Mouse (Mus musculus) stomach, postnatal 0 days (tissue): ENCODE measurements around the gene Stil. TPM values are rescaled to one million over a fixed set of nuclear protein-coding genes. Genes with fewer than 3 reads are reported as not detected.
A peak's percentile ranks its signal among the peaks of the same experiment; 100 is the strongest.

Experiments used
- ATAC-seq: fragments of 200-750 bp; cut with Nextera tagmentation; 2 replicates; pipeline ENCODE4 v1.8.0; 2017; ENCODE audit not compliant: low FRiP score, low TSS enrichment
- DNase-seq: peaks from one replicate; pipeline ENCODE4 v3.0.0-alpha.2; 2016; ENCODE audit warnings: low spot score
- H3K27ac ChIP-seq: fragments of 300-500 bp; sonication (generic); replicated peaks from 2 replicates; pipeline ENCODE4 v1.5.1; 2014; ENCODE audit warnings: mild to moderate bottlenecking, control low read depth
- H3K27me3 ChIP-seq: fragments of 300-500 bp; sonication (generic); 2 replicates; pipeline ENCODE4 v1.6.1; 2014; ENCODE audit warnings: low read length; ENCODE audit not compliant: control insufficient read depth, insufficient read depth
- H3K36me3 ChIP-seq: fragments of 300-500 bp; sonication (generic); 2 replicates; pipeline ENCODE4 v1.6.1; 2014; ENCODE audit warnings: low read length, mixed read lengths; ENCODE audit not compliant: control insufficient read depth, insufficient read depth
- H3K4me1 ChIP-seq: fragments of 300-500 bp; sonication (generic); replicated peaks from 2 replicates; pipeline ENCODE4 v1.6.1; 2014; ENCODE audit warnings: antibody characterized with exemption; ENCODE audit not compliant: control insufficient read depth, insufficient read depth
- H3K4me2 ChIP-seq: fragments of 300-500 bp; sonication (generic); replicated peaks from 2 replicates; pipeline ENCODE4 v1.6.1; 2014; ENCODE audit warnings: low read depth, mild to moderate bottlenecking, control low read depth, moderate library complexity
- H3K4me3 ChIP-seq: fragments of 300-500 bp; sonication (generic); 2 replicates; pipeline ENCODE4 v1.5.1; 2014; ENCODE audit warnings: low read depth, low read length, control low read depth
- H3K9ac ChIP-seq: fragments of 300-500 bp; sonication (generic); 2 replicates; pipeline ENCODE4 v1.6.1; 2014; ENCODE audit warnings: mild to moderate bottlenecking, low read length, control low read depth, mixed read lengths
- H3K9me3 ChIP-seq: fragments of 300-500 bp; sonication (generic); 2 replicates; pipeline ENCODE4 v1.6.1; 2016; ENCODE audit warnings: low read length; ENCODE audit not compliant: control insufficient read depth
- CTCF ChIP-seq: IDR thresholded peaks from 2 replicates; pipeline ENCODE4 v1.5.1; 2016; ENCODE audit warnings: antibody characterized with exemption, low read depth, mild to moderate bottlenecking, moderate library complexity
- EP300 ChIP-seq: optimal IDR thresholded peaks from 2 replicates; pipeline ENCODE3; 2016; ENCODE audit warnings: antibody characterized with exemption
- WGBS: fragments of 180-500 bp; shearing (Covaris S2); extraction: QIAGEN DNeasy Blood & Tissue Kit; methylation state at CpG from one replicate; pipeline ENCODE4 v1.1.7; 2014; 5-methylcytosine and 5-hydroxymethylcytosine counted together
- polyA plus RNA-seq: library from polyadenylated mRNA; unstranded; fragments of >200 nt; fragmentation: Nextera tagmentation; extraction: Ambion mirVana; gene quantifications from 2 replicates; pipeline ENCODE4 v1.2.1, GENCODE M21; 2015

The Stil gene
- polyA plus RNA-seq, 1 experiment from 2014 or later, result 1.7 TPM

- Histone ChIP-seq H3K9ac (peak overlapping the region; percentile 52), H3K4me2 (peak overlapping the region; percentile 15), H3K27ac (peak overlapping the region; percentile 65), H3K4me1 (0 out of 2 replicates have a peak, but pooled peaks cover 3% of the 10 kb centered on the region), H3K36me3 (no peaks in the 10 kb centered on the region), H3K4me3 (peak overlapping the region; percentile 43), H3K27me3 (peaks cover 21% of the 10 kb centered on the region), H3K9me3 (no peaks in the 10 kb centered on the region)
- no peak for TF ChIP-seq EP300
- no peak for TF ChIP-seq CTCF
- 3% methylated on average over 33 of the region's 33 CpGs for WGBS
- DNase-seq, result no peak
- no peak for ATAC-seq
These were observed 57.8 kb downstream of the Stil start for GRCm38 (mm10) chr4:115057674-115058316.

- 4% methylated on average over 20 of the region's 20 CpGs for WGBS
- DNase-seq, result peak; percentile 33
- peaks cover 25% of the 10 kb centered on the region for H3K27me3 ChIP-seq
- peaks cover 3% of the 10 kb centered on the region; the same call in 1 of the 2 replicates for H3K4me1 ChIP-seq
- TF ChIP-seq CTCF (no peak), EP300 (no peak)
- no peak overlapping the region for H3K9ac ChIP-seq
- H3K36me3 ChIP-seq, result no peaks in the 10 kb centered on the region
- no peak overlapping the region; the same call in 1 of the 2 replicates for H3K27ac ChIP-seq
- peak overlapping the region; percentile 43 for H3K4me3 ChIP-seq
- no peaks in the 10 kb centered on the region for H3K9me3 ChIP-seq
- no peak for ATAC-seq
- H3K4me2 ChIP-seq, result peak overlapping the region; percentile 14
These were observed 58.4 kb downstream of the Stil start for GRCm38 (mm10) chr4:115058317-115058761.

GRCm38 (mm10) chr4:115058871-115059590, 59.1 kb downstream of the Stil start:
- Histone ChIP-seq H3K9me3 (no peaks in the 10 kb centered on the region), H3K4me3 (peak overlapping the region; percentile 10; the same call in 1 of the 2 replicates), H3K27ac (peak overlapping the region; percentile 30; the same call in 1 of the 2 replicates), H3K36me3 (no peaks in the 10 kb centered on the region), H3K27me3 (peaks cover 29% of the 10 kb centered on the region), H3K4me2 (no peak overlapping the region; the same call in 1 of the 2 replicates), H3K4me1 (peaks cover 3% of the 10 kb centered on the region; the same call in 1 of the 2 replicates), H3K9ac (no peak overlapping the region)
- TF ChIP-seq CTCF, result no peak
- no peak for TF ChIP-seq EP300
- WGBS, result 9% methylated on average over 23 of the region's 23 CpGs
- ATAC-seq (no peak), DNase-seq (no peak)

- Histone ChIP-seq H3K9ac (no peak overlapping the region), H3K4me2 (no peak overlapping the region), H3K4me1 (peaks cover 3% of the 10 kb centered on the region; the same call in 1 of the 2 replicates), H3K4me3 (no peak overlapping the region), H3K27ac (no peak overlapping the region), H3K27me3 (peaks cover 29% of the 10 kb centered on the region), H3K9me3 (no peaks in the 10 kb centered on the region), H3K36me3 (no peaks in the 10 kb centered on the region)
- ATAC-seq (no peak), DNase-seq (no peak)
- WGBS, result 29% methylated on average over 12 of the region's 12 CpGs
- TF ChIP-seq CTCF (no peak), EP300 (no peak)
These were observed 59.9 kb downstream of the Stil start for GRCm38 (mm10) chr4:115059871-115060270.

GRCm38 (mm10) chr4:115060753-115061152, 60.8 kb downstream of the Stil start:
- Histone ChIP-seq H3K4me3 (no peak overlapping the region), H3K9me3 (no peaks in the 10 kb centered on the region), H3K9ac (no peak overlapping the region), H3K4me2 (no peak overlapping the region), H3K36me3 (no peaks in the 10 kb centered on the region), H3K27me3 (peaks cover 27% of the 10 kb centered on the region), H3K4me1 (peaks cover 3% of the 10 kb centered on the region; the same call in 1 of the 2 replicates), H3K27ac (no peak overlapping the region)
- ATAC-seq, result no peak
- no peak for DNase-seq
- WGBS, result 23% methylated on average over 3 of the region's 3 CpGs
- TF ChIP-seq EP300, result no peak
- no peak for TF ChIP-seq CTCF

GRCm38 (mm10) chr4:115062540-115062874, 62.5 kb downstream of the Stil start:
- peak overlapping the region; percentile 83 for H3K4me2 ChIP-seq
- DNase-seq (no peak), ATAC-seq (no peak)
- no peak for TF ChIP-seq EP300
- TF ChIP-seq CTCF, result no peak
- H3K4me3 ChIP-seq, result peak overlapping the region; percentile 43
- 2% methylated on average over 9 of the region's 9 CpGs for WGBS
- no peaks in the 10 kb centered on the region for H3K9me3 ChIP-seq
- H3K9ac ChIP-seq, result no peak overlapping the region
- no peak overlapping the region for H3K27ac ChIP-seq
- H3K4me1 ChIP-seq, result no peaks in the 10 kb centered on the region; the same call in 1 of the 2 replicates
- H3K36me3 ChIP-seq, result no peaks in the 10 kb centered on the region
- peaks cover 27% of the 10 kb centered on the region for H3K27me3 ChIP-seq
